Mouse (Mus musculus): Measurements from ENCODE around the gene Mgst2. TPM values are rescaled to one million over a fixed set of nuclear protein-coding genes. Genes with fewer than 3 reads are reported as not detected.

Mgst2 gene
- polyA plus RNA-seq, 1 experiment: 134 TPM

DNA sequence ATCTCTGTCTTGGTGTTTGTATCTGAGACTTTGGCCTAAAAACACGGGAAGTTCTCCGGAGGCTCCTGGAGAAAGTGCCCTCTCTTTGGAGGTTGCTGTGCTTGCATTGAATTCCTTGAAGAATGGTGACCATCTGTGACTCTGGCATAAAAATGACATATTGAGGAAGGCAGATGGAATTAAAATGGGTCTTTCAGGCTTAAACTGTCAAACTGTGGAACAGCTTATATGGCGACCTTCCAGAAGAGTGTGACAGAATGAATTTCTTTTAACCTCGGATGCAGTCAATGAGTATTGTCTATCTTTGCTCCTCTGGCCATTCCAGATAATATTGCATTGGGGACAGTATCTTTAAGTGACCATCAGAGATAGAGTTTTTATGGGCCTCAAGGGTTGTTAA is 28.2 kb upstream of the Mgst2 start:
- TF ChIP-seq CTCF (IDR thresholded peaks at IDR 0.05; ENCODE audit: control insufficient read depth, insufficient read depth, low read length) (no peak), POLR2A (IDR thresholded peaks at IDR 0.05; ENCODE audit: borderline replicate concordance, control insufficient read depth, low read depth, low read length) (no peak)
- 86% methylated on average over 4 of the region's 4 CpGs for WGBS
- H3K4me1 ChIP-seq (ENCODE audit: control insufficient read depth, insufficient read depth, low read length): peaks cover 3% of the 10 kb centered on the region

DNA sequence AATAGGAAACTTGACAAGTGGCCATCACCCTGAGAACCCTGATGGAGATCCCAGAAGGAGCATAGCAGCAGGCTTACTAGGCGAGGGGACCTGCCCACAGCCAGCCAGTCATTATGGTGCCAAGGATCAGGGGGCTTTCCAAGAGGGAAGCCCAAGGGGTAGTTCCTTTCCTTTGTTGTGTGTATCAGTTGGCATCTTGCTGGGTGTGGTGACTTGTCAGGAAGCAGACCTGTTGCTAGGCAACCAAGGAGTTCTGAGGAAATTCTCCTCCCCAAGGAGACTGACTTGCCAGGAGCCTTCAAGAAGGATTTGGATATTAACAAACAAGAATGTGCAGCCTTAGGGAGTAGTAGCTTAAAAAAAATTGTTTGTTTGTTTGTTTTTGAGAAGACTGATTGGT is 25.7 kb upstream of the Mgst2 start:
- WGBS: 79% methylated on average over 1 of the region's 1 CpGs
- H3K4me3 ChIP-seq (replicated peaks; ENCODE audit: control insufficient read depth, low read depth, low read length): no peak overlapping the region
- TF ChIP-seq POLR2A (IDR thresholded peaks at IDR 0.05; ENCODE audit: borderline replicate concordance, control insufficient read depth, low read depth, low read length) (no peak), CTCF (IDR thresholded peaks at IDR 0.05; ENCODE audit: control insufficient read depth, insufficient read depth, low read length) (no peak)

More for the DNA sequence above, 28.2 kb upstream of the Mgst2 start:
- H3K27ac ChIP-seq (ENCODE audit: control insufficient read depth, insufficient read depth, low read depth, low read length, poor library complexity): no peak overlapping the region
- H3K4me3 ChIP-seq (replicated peaks; ENCODE audit: control insufficient read depth, low read depth, low read length): no peak overlapping the region

GRCm38 (mm10) chr3:51635960-51636359 is 24.2 kb upstream of the Mgst2 start:
- WGBS: 31% methylated on average over 2 of the region's 2 CpGs
- Histone ChIP-seq H3K4me1 (ENCODE audit: control insufficient read depth, insufficient read depth, low read length) (no peaks in the 10 kb centered on the region; the same call in none of the 2 replicates), H3K4me3 (replicated peaks; ENCODE audit: control insufficient read depth, low read depth, low read length) (no peak overlapping the region), H3K27ac (ENCODE audit: control insufficient read depth, insufficient read depth, low read depth, low read length, poor library complexity) (no peak overlapping the region)
- no peak for TF ChIP-seq POLR2A (IDR thresholded peaks at IDR 0.05; ENCODE audit: borderline replicate concordance, control insufficient read depth, low read depth, low read length)
- no peak for TF ChIP-seq CTCF (IDR thresholded peaks at IDR 0.05; ENCODE audit: control insufficient read depth, insufficient read depth, low read length)

More for the DNA sequence above, 25.7 kb upstream of the Mgst2 start:
- no peak overlapping the region for H3K27ac ChIP-seq (ENCODE audit: control insufficient read depth, insufficient read depth, low read depth, low read length, poor library complexity)
- no peaks in the 10 kb centered on the region; the same call in none of the 2 replicates for H3K4me1 ChIP-seq (ENCODE audit: control insufficient read depth, insufficient read depth, low read length)

DNA sequence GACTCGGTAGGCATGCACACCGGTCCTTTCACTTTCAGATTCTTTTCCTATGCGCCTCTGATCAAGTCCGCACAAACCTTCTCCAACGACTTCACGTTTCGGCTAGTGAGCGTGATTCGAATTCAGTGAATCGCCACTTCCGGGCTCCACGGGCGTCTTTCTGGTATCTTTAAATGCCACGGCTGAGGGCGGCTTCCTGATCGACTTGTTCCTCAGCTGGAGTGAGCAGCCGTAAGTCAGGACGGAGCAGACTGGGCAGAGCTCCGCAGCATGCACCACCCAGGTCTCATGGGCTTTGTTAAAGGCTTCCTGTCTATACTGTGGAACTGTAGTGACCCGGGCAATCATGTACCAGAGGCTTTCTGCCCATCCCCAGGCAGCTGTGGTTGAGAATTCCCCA is 23.5 kb upstream of the Mgst2 start:
- 4% methylated on average over 20 of the region's 20 CpGs for WGBS
- no peak for TF ChIP-seq POLR2A (IDR thresholded peaks at IDR 0.05; ENCODE audit: borderline replicate concordance, control insufficient read depth, low read depth, low read length)
- no peak for TF ChIP-seq CTCF (IDR thresholded peaks at IDR 0.05; ENCODE audit: control insufficient read depth, insufficient read depth, low read length)
- Histone ChIP-seq H3K4me1 (ENCODE audit: control insufficient read depth, insufficient read depth, low read length) (no peaks in the 10 kb centered on the region; the same call in none of the 2 replicates), H3K27ac (ENCODE audit: control insufficient read depth, insufficient read depth, low read depth, low read length, poor library complexity) (peak overlapping the region; percentile 74), H3K4me3 (replicated peaks; ENCODE audit: control insufficient read depth, low read depth, low read length) (peak overlapping the region; percentile 62)

GRCm38 (mm10) chr3:51637326-51637725 is 22.8 kb upstream of the Mgst2 start:
- H3K4me3 ChIP-seq (replicated peaks; ENCODE audit: control insufficient read depth, low read depth, low read length): no peak overlapping the region
- TF ChIP-seq POLR2A (IDR thresholded peaks at IDR 0.05; ENCODE audit: borderline replicate concordance, control insufficient read depth, low read depth, low read length): no peak
- TF ChIP-seq CTCF (IDR thresholded peaks at IDR 0.05; ENCODE audit: control insufficient read depth, insufficient read depth, low read length): no peak
- H3K4me1 ChIP-seq (ENCODE audit: control insufficient read depth, insufficient read depth, low read length): no peaks in the 10 kb centered on the region; the same call in none of the 2 replicates
- WGBS: 74% methylated on average over 6 of the region's 6 CpGs
- H3K27ac ChIP-seq (ENCODE audit: control insufficient read depth, insufficient read depth, low read depth, low read length, poor library complexity): no peak overlapping the region

DNA sequence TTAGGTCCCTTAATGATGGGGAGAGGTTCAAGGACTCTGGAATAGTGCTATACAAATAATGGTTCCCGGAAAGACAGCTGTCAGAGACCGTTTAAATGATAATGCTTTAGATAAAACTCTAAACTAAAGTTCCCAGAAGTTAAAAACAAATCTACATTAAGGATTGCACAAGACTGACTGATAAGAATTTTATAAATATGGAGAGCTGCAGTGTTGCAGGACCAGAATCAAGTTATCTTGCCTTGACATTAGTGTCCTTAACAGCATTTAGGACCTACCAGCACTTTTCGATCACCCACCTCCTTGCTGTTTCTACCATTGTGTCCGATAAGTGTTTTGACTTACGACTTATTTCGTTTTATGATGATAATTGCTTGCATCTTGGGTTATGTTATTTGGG is 21.9 kb upstream of the Mgst2 start:
- no peaks in the 10 kb centered on the region; the same call in none of the 2 replicates for H3K4me1 ChIP-seq (ENCODE audit: control insufficient read depth, insufficient read depth, low read length)
- 67% methylated on average over 6 of the region's 6 CpGs for WGBS
- TF ChIP-seq POLR2A (IDR thresholded peaks at IDR 0.05; ENCODE audit: borderline replicate concordance, control insufficient read depth, low read depth, low read length) (no peak), CTCF (IDR thresholded peaks at IDR 0.05; ENCODE audit: control insufficient read depth, insufficient read depth, low read length) (no peak)
- H3K4me3 ChIP-seq (replicated peaks; ENCODE audit: control insufficient read depth, low read depth, low read length): no peak overlapping the region
- no peak overlapping the region for H3K27ac ChIP-seq (ENCODE audit: control insufficient read depth, insufficient read depth, low read depth, low read length, poor library complexity)

DNA sequence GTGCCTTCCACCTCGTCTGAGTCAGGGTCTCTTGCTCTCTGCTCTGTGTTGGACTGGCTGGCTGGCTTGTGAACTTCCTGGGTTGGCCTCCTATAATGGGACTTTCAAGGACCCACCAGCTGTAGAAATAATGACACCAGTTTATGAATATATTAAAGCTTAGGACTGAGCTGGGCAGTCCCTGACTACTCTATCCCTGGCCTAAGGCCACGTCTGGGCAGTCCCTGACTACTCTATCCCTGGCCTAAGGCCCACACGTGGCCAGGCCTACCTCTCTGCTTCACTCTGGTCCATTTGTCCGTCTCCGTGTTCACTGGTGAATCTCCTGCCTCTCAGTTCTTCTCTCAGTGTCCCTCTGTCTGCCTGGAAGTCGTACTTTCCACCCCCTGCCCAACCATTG is 14.7 kb upstream of the Mgst2 start:
- no peak for TF ChIP-seq CTCF (IDR thresholded peaks at IDR 0.05; ENCODE audit: control insufficient read depth, insufficient read depth, low read length)
- TF ChIP-seq POLR2A (IDR thresholded peaks at IDR 0.05; ENCODE audit: borderline replicate concordance, control insufficient read depth, low read depth, low read length): no peak
- 82% methylated on average over 6 of the region's 6 CpGs for WGBS
- Histone ChIP-seq H3K27ac (ENCODE audit: control insufficient read depth, insufficient read depth, low read depth, low read length, poor library complexity) (no peak overlapping the region), H3K4me1 (ENCODE audit: control insufficient read depth, insufficient read depth, low read length) (no peaks in the 10 kb centered on the region; the same call in 1 of the 2 replicates), H3K4me3 (replicated peaks; ENCODE audit: control insufficient read depth, low read depth, low read length) (no peak overlapping the region)

GRCm38 (mm10) chr3:51646301-51646700 is 13.9 kb upstream of the Mgst2 start:
- no peaks in the 10 kb centered on the region; the same call in 1 of the 2 replicates for H3K4me1 ChIP-seq (ENCODE audit: control insufficient read depth, insufficient read depth, low read length)
- no peak overlapping the region for H3K4me3 ChIP-seq (replicated peaks; ENCODE audit: control insufficient read depth, low read depth, low read length)
- 69% methylated on average over 10 of the region's 10 CpGs for WGBS
- TF ChIP-seq CTCF (IDR thresholded peaks at IDR 0.05; ENCODE audit: control insufficient read depth, insufficient read depth, low read length) (no peak), POLR2A (IDR thresholded peaks at IDR 0.05; ENCODE audit: borderline replicate concordance, control insufficient read depth, low read depth, low read length) (no peak)
- no peak overlapping the region for H3K27ac ChIP-seq (ENCODE audit: control insufficient read depth, insufficient read depth, low read depth, low read length, poor library complexity)

- no peak for TF ChIP-seq POLR2A (IDR thresholded peaks at IDR 0.05; ENCODE audit: borderline replicate concordance, control insufficient read depth, low read depth, low read length)
- no peak for TF ChIP-seq CTCF (IDR thresholded peaks at IDR 0.05; ENCODE audit: control insufficient read depth, insufficient read depth, low read length)
- Histone ChIP-seq H3K27ac (ENCODE audit: control insufficient read depth, insufficient read depth, low read depth, low read length, poor library complexity) (no peak overlapping the region), H3K4me3 (replicated peaks; ENCODE audit: control insufficient read depth, low read depth, low read length) (no peak overlapping the region), H3K4me1 (ENCODE audit: control insufficient read depth, insufficient read depth, low read length) (no peaks in the 10 kb centered on the region; the same call in 1 of the 2 replicates)
- 86% methylated on average over 4 of the region's 4 CpGs for WGBS
These were observed 12.8 kb upstream of the Mgst2 start for GRCm38 (mm10) chr3:51647356-51647755.

Measured in bone marrow, adult 2 months (tissue).